Mouse (Mus musculus): ENCODE measurements at regions not wholly inside any gene's neighbourhood (a gene's known extent, or its start where the extent isn't known, plus 50 kb on each side); places are given as distances from the start of the nearest gene placed in this dataset.

- H3K4me2 ChIP-seq (ENCODE audit: low read depth, low read length, poor library complexity, severe bottlenecking): no peak overlapping the region
- H3K27ac ChIP-seq (ENCODE audit: low read depth, low read length): no peak overlapping the region
- H3K9me3 ChIP-seq (ENCODE audit: low read length): no peaks in the 10 kb centered on the region
- 67% methylated on average over 1 of the region's 1 CpGs for WGBS
- no peaks in the 10 kb centered on the region for H3K36me3 ChIP-seq (ENCODE audit: insufficient read depth, low read length)
- H3K4me3 ChIP-seq (ENCODE audit: low read depth, low read length): no peak overlapping the region
- DNase-seq (ENCODE audit: low spot score): no peak
- no peaks in the 10 kb centered on the region for H3K27me3 ChIP-seq (ENCODE audit: insufficient read depth, low read length)
- ATAC-seq (ENCODE audit: low FRiP score): no peak
- no peaks in the 10 kb centered on the region for H3K4me1 ChIP-seq (ENCODE audit: insufficient read depth, low read length)
- H3K9ac ChIP-seq (replicated peaks; ENCODE audit: low read length, poor library complexity, severe bottlenecking): no peak overlapping the region
- no peak for TF ChIP-seq CTCF (IDR thresholded peaks at IDR 0.05)
Observed at GRCm38 (mm10) chr5:6716630-6717029, 587.3 kb upstream of the Tex47 start.

Data from midbrain, postnatal 0 days (tissue).